Mouse (Mus musculus) liver, embryonic 16.5 days (tissue): ENCODE results near the gene Btnl10. TPM values are rescaled to one million over a fixed set of nuclear protein-coding genes. Genes with fewer than 3 reads are reported as not detected.

Experiments
- ATAC-seq: fragments of 200-750 bp; cut with Nextera tagmentation; 2 replicates; pipeline ENCODE4 v1.8.0; 2017; ENCODE audit warnings: low read depth, mild to moderate bottlenecking, moderate number of reproducible peaks, moderate library complexity
- H3K27ac ChIP-seq: fragments of 300-500 bp; sonication (generic); 2 replicates; pipeline ENCODE4 v1.5.1; 2014; ENCODE audit warnings: mild to moderate bottlenecking, low read length
- H3K27me3 ChIP-seq: fragments of 300-500 bp; sonication (generic); 2 replicates; pipeline ENCODE4 v1.6.1; 2014; ENCODE audit warnings: low read depth, low read length, mixed read lengths; ENCODE audit not compliant: control insufficient read depth, insufficient read depth
- H3K36me3 ChIP-seq: fragments of 300-500 bp; sonication (generic); 2 replicates; pipeline ENCODE4 v1.6.1; 2014; ENCODE audit warnings: mild to moderate bottlenecking; ENCODE audit not compliant: control insufficient read depth, insufficient read depth
- H3K4me1 ChIP-seq: fragments of 300-500 bp; sonication (generic); 2 replicates; pipeline ENCODE4 v1.6.1; 2014; ENCODE audit warnings: low read depth, low read length, mixed read lengths; ENCODE audit not compliant: control insufficient read depth
- H3K4me2 ChIP-seq: fragments of 300-500 bp; sonication (generic); 2 replicates; pipeline ENCODE4 v1.6.1; 2014; ENCODE audit warnings: low read depth, low read length, mixed read lengths
- H3K4me3 ChIP-seq: fragments of 300-500 bp; sonication (generic); 2 replicates; pipeline ENCODE4 v1.5.1; 2014; ENCODE audit warnings: low read depth, mild to moderate bottlenecking, low read length
- H3K9ac ChIP-seq: fragments of 300-500 bp; sonication (generic); 2 replicates; pipeline ENCODE4 v1.6.1; 2014; ENCODE audit warnings: low read depth, low read length
- H3K9me3 ChIP-seq: fragments of 300-500 bp; sonication (generic); replicated peaks from 2 replicates; pipeline ENCODE4 v1.6.1; 2016; ENCODE audit warnings: low read length; ENCODE audit not compliant: control insufficient read depth
- WGBS: fragments of 180-500 bp; shearing (Covaris S2); extraction: QIAGEN DNeasy Blood & Tissue Kit; methylation state at CpG from one replicate; pipeline ENCODE4 v1.1.7; 2014; ENCODE audit not compliant: insufficient replicate concordance; 5-methylcytosine and 5-hydroxymethylcytosine counted together
- polyA plus RNA-seq: library from polyadenylated mRNA; unstranded; fragments of >200 nt; fragmentation: Nextera tagmentation; extraction: Ambion mirVana; gene quantifications from 2 replicates; pipeline ENCODE4 v1.2.1, GENCODE M21; 2015

The Btnl10 gene
- polyA plus RNA-seq, result 14.1 and 14.3 TPM in 2 replicates

- peaks cover 52% of the 10 kb centered on the region for H3K4me1 ChIP-seq
- peaks cover 17% of the 10 kb centered on the region for H3K36me3 ChIP-seq
- H3K27ac ChIP-seq, result peak within 1 kb of the TSS; percentile 94
- ATAC-seq, result peak; percentile 85
- no peaks in the 10 kb centered on the region for H3K27me3 ChIP-seq
- H3K4me3 ChIP-seq, result peak within 1 kb of the TSS; percentile 69
- WGBS, result 32% methylated on average over 12 of the region's 12 CpGs
- H3K4me2 ChIP-seq, result peak within 1 kb of the TSS; percentile 76
- H3K9ac ChIP-seq, result peak within 1 kb of the TSS; percentile 78
- no peaks in the 10 kb centered on the region for H3K9me3 ChIP-seq
These were observed at the start of gene Btnl10 for GRCm38 (mm10) chr11:58917745-58918366. Btnl10 (plus strand) TSS chr11:58917908.

DNA sequence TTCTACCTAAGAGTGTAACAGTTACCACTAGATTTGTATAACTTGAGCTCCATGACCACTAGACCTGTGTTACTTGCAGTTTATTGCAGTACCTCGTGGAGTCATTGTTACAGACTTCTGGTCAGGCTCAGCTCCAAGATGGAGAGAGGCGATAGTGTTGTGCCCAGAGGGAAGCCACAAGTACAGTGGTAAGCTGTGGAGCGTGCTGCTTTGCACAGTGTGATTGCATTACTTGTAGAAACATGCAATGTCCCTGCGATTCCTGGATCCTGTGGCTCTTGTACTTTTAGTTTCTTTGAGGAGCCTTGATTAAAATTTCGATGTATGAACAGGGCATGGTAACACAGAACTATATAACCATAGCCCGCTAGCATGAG lies 49.8 kb upstream of the Btnl10 start:
- peak overlapping the region; percentile 65 for H3K4me2 ChIP-seq
- no peaks in the 10 kb centered on the region for H3K9me3 ChIP-seq
- no peaks in the 10 kb centered on the region for H3K36me3 ChIP-seq
- H3K27ac ChIP-seq, result no peak overlapping the region
- H3K4me1 ChIP-seq, result peaks cover 6% of the 10 kb centered on the region
- no peaks in the 10 kb centered on the region for H3K27me3 ChIP-seq
- 64% methylated on average over 6 of the region's 6 CpGs for WGBS
- peak overlapping the region; percentile 81 for H3K4me3 ChIP-seq
- no peak for ATAC-seq
- H3K9ac ChIP-seq, result peak overlapping the region; percentile 79

DNA sequence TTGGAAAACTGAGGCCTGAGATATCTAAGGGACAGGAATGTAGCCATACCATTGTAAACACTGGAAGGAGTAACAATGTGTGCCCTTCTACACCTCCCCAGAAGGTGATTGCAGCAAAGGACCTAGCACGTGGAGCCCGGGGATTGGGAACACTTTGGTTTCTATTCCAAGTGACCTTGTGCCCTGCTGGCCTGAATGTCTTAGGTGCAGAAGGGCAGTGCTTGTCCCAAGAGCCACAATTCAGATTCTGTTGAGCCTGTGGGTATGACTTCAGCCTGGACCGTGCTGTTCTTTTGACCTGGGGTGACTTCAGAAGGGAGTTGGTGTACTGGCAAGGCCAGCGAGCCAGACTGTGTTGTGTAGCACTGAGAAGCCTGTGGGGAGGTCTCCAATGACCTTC lies 46.7 kb upstream of the Btnl10 start:
- Histone ChIP-seq H3K4me1 (peaks cover 6% of the 10 kb centered on the region), H3K9ac (no peak overlapping the region), H3K9me3 (no peaks in the 10 kb centered on the region), H3K27ac (no peak overlapping the region), H3K4me2 (no peak overlapping the region), H3K27me3 (no peaks in the 10 kb centered on the region), H3K36me3 (no peaks in the 10 kb centered on the region), H3K4me3 (no peak overlapping the region)
- 67% methylated on average over 4 of the region's 4 CpGs for WGBS
- ATAC-seq, result no peak

- H3K4me3 ChIP-seq, result no peak overlapping the region
- H3K27me3 ChIP-seq, result no peaks in the 10 kb centered on the region
- peaks cover 5% of the 10 kb centered on the region for H3K36me3 ChIP-seq
- ATAC-seq, result no peak
- H3K4me2 ChIP-seq, result no peak overlapping the region
- H3K9me3 ChIP-seq, result no peaks in the 10 kb centered on the region
- no peak overlapping the region for H3K27ac ChIP-seq
- no peak overlapping the region for H3K9ac ChIP-seq
- no peaks in the 10 kb centered on the region for H3K4me1 ChIP-seq
- WGBS, result 63% methylated on average over 8 of the region's 8 CpGs
These were observed 34.0 kb upstream of the Btnl10 start for GRCm38 (mm10) chr11:58883756-58884155.

DNA sequence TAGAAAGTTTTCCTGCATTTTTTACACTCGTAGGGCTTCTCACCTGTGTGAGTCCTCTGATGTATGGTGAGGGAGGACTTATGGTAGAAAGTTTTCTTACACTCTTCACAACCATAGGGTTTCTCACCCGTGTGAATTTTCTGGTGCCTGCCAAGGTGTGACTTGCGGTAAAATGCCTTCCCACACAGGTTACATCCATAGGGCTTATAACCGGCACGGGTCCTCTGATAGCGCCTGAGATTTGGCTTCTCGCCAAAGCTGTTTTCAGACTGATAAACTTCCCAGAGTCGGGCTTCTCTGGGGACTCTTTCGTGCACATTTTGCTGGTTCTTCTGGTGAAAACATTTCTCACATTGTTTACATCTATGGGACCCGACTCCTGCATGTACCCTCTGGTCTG lies 27.2 kb upstream of the Btnl10 start:
- no peak for ATAC-seq
- Histone ChIP-seq H3K9me3 (no peaks in the 10 kb centered on the region), H3K4me3 (no peak overlapping the region), H3K4me2 (no peak overlapping the region), H3K27me3 (no peaks in the 10 kb centered on the region), H3K4me1 (no peaks in the 10 kb centered on the region), H3K36me3 (peaks cover 59% of the 10 kb centered on the region), H3K27ac (no peak overlapping the region), H3K9ac (no peak overlapping the region)
- WGBS, result 87% methylated on average over 10 of the region's 10 CpGs

- Histone ChIP-seq H3K9ac (no peak overlapping the region), H3K9me3 (no peaks in the 10 kb centered on the region), H3K4me2 (no peak overlapping the region), H3K27ac (no peak overlapping the region), H3K4me3 (no peak overlapping the region), H3K4me1 (no peaks in the 10 kb centered on the region; the same call in 1 of the 2 replicates), H3K27me3 (no peaks in the 10 kb centered on the region), H3K36me3 (peaks cover 80% of the 10 kb centered on the region)
- WGBS, result 89% methylated on average over 6 of the region's 6 CpGs
- ATAC-seq, result no peak
These were observed 23.3 kb upstream of the Btnl10 start for GRCm38 (mm10) chr11:58894456-58894855.

DNA sequence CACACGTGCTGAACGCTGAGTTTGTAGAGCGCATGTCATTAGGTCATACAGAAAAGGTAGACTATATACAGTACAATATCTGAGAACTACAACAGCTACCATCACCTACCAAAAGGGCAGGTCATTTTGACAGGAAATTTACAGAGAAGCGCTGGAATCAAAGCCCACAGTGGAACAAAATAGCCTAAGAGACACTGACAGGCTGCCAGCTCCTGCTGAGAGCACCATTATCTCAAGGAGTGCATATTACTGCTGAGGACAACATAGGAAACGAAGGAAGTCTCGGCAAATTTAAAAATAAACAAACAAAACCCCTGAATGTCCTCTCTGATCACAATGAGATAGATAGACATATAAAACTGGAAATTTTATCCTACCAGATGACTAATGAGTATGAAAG lies 20.2 kb upstream of the Btnl10 start:
- Histone ChIP-seq H3K9me3 (no peaks in the 10 kb centered on the region), H3K27me3 (no peaks in the 10 kb centered on the region), H3K4me2 (no peak overlapping the region), H3K9ac (no peak overlapping the region), H3K27ac (no peak overlapping the region), H3K4me1 (peaks cover 18% of the 10 kb centered on the region), H3K36me3 (peaks cover 69% of the 10 kb centered on the region), H3K4me3 (no peak overlapping the region)
- ATAC-seq, result no peak
- 85% methylated on average over 6 of the region's 6 CpGs for WGBS

DNA sequence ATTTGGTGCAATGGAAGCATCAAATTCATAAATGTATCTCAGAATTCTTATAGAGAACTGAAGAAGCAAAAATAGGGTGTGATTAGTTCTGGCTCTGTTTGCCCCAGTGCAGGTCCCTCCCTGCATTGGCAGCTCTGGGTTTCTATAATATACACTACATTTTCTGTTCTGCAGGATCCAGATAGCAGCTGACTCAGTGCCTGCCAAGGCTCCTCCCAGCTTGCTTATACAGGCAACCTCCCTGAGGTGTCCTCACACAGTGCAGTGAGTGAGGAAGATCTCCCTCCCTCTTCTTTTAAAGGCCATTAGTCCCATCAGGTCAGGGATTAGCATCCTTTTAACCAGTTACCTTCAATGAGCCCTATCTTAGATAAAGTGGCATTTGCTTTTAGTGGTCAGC lies 16.6 kb upstream of the Btnl10 start:
- Histone ChIP-seq H3K27ac (peak overlapping the region; percentile 76), H3K9ac (peak overlapping the region; percentile 15; the same call in 1 of the 2 replicates), H3K4me1 (peaks cover 31% of the 10 kb centered on the region), H3K27me3 (no peaks in the 10 kb centered on the region), H3K36me3 (peaks cover 43% of the 10 kb centered on the region), H3K4me3 (peak overlapping the region; percentile 18; the same call in 1 of the 2 replicates), H3K4me2 (peak overlapping the region; percentile 31), H3K9me3 (no peaks in the 10 kb centered on the region)
- peak; percentile 64 for ATAC-seq

- peak within 1 kb of the TSS; percentile 90 for H3K4me3 ChIP-seq
- peaks cover 25% of the 10 kb centered on the region for H3K36me3 ChIP-seq
- H3K9me3 ChIP-seq, result no peaks in the 10 kb centered on the region
- peaks cover 31% of the 10 kb centered on the region for H3K4me1 ChIP-seq
- peak; percentile 93 for ATAC-seq
- peak within 1 kb of the TSS; percentile 95 for H3K27ac ChIP-seq
- H3K4me2 ChIP-seq, result peak within 1 kb of the TSS; percentile 88
- no peaks in the 10 kb centered on the region for H3K27me3 ChIP-seq
- H3K9ac ChIP-seq, result peak within 1 kb of the TSS; percentile 97
- under 1% methylated on average over 40 of the region's 40 CpGs for WGBS
These were observed 13.9 kb upstream of the Btnl10 start, which contains the start of gene Zfp39 for GRCm38 (mm10) chr11:58903511-58904409. Zfp39 (minus strand) TSS chr11:58904225.
